Mouse (Mus musculus): Measurements from ENCODE around the gene Pank3. TPM values are rescaled to one million over a fixed set of nuclear protein-coding genes. Genes with fewer than 3 reads are reported as not detected.

Pank3 gene
- polyA plus RNA-seq, 1 experiment from 2014 or later: 22.2 TPM

GRCm38 (mm10) chr11:35755546-35755945, 13.7 kb upstream of the Pank3 start:
- no peak overlapping the region for H3K9ac ChIP-seq
- WGBS: 49% methylated on average over 6 of the region's 6 CpGs
- H3K4me1 ChIP-seq (replicated peaks): no peaks in the 10 kb centered on the region
- no peak overlapping the region for H3K27ac ChIP-seq (replicated peaks)
- H3K4me2 ChIP-seq: no peak overlapping the region
- ATAC-seq (ENCODE audit: low read depth): no peak
- H3K36me3 ChIP-seq: no peaks in the 10 kb centered on the region
- H3K27me3 ChIP-seq: no peaks in the 10 kb centered on the region
- no peaks in the 10 kb centered on the region for H3K9me3 ChIP-seq
- H3K4me3 ChIP-seq: no peak overlapping the region

DNA sequence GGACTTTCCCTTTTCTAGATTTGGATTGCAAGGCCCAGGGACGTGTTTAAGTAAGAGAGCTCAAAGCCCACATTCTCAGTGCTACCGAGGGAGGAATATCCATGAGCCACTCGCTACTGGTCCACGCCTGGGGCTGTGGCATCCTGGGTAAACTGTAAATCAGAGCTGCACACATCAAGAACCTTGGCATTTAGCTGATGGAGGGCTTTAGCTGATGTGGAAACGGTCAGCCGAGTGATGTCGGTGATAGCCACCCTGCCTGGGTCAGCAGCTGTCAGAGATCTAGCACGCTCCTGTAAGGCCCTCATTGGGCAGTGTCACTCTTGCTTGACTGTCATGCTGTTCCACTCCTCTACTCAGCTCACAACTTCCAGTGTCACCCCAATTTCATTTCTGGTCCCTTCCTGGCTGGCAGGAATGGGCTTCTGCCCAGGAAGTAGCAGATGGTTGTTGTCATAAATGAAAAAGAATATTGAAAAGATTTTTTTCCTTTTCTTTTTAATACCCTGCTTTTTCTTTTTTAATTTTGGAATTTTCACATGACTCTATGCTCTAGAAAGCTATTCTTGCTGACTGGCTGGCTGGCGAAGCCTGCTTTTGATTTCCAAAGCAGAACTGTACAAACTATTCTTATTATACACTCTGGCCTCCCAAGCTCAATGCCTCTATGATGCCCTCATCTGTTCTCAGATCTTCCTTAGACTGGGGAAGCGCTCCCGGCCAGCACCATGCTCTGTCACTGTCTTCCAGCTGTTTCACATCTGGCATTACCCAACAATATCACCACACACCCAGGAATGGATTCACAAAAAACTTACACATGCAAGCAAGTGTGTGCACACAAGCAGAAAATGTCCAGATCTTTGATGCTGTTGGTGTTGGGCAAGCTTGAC, 12.6 kb upstream of the Pank3 start:
- Histone ChIP-seq H3K4me1 (replicated peaks) (no peaks in the 10 kb centered on the region), H3K9ac (no peak overlapping the region), H3K36me3 (no peaks in the 10 kb centered on the region), H3K9me3 (no peaks in the 10 kb centered on the region), H3K27me3 (no peaks in the 10 kb centered on the region), H3K4me3 (no peak overlapping the region), H3K4me2 (no peak overlapping the region), H3K27ac (replicated peaks) (no peak overlapping the region)
- ATAC-seq (ENCODE audit: low read depth): no peak
- WGBS: 89% methylated on average over 11 of the region's 11 CpGs

GRCm38 (mm10) chr11:35760001-35760626, 9.2 kb upstream of the Pank3 start:
- Histone ChIP-seq H3K9me3 (no peaks in the 10 kb centered on the region), H3K27me3 (no peaks in the 10 kb centered on the region), H3K4me2 (no peak overlapping the region), H3K27ac (replicated peaks) (no peak overlapping the region), H3K36me3 (no peaks in the 10 kb centered on the region), H3K9ac (no peak overlapping the region), H3K4me3 (no peak overlapping the region), H3K4me1 (replicated peaks) (no peaks in the 10 kb centered on the region)
- ATAC-seq (ENCODE audit: low read depth): no peak
- WGBS: 90% methylated on average over 7 of the region's 7 CpGs

DNA sequence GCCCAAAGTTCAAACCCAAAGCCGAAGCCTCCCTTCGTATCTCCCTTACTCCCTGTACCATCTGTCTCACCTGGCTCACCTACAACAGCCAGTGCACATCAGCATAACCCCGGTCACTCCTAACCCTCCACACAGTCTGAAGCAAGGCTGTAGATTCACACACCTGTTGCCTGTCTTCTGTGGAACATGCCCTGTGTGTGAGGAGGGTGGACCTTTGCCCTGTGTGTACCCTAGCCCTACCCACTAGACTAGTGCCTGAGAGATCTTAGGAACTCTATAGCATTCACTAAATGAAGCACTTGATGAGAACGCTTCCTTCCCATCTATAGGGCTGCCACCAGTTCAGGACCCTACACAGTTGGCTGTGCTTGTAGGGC, 8.7 kb upstream of the Pank3 start:
- Histone ChIP-seq H3K27me3 (no peaks in the 10 kb centered on the region), H3K9ac (no peak overlapping the region), H3K4me2 (no peak overlapping the region), H3K27ac (replicated peaks) (no peak overlapping the region), H3K4me1 (replicated peaks) (no peaks in the 10 kb centered on the region), H3K4me3 (no peak overlapping the region), H3K36me3 (no peaks in the 10 kb centered on the region), H3K9me3 (no peaks in the 10 kb centered on the region)
- 94% methylated on average over 4 of the region's 4 CpGs for WGBS
- ATAC-seq (ENCODE audit: low read depth): no peak

- Histone ChIP-seq H3K9me3 (no peaks in the 10 kb centered on the region), H3K4me2 (no peak overlapping the region), H3K4me3 (no peak overlapping the region), H3K27me3 (no peaks in the 10 kb centered on the region), H3K9ac (no peak overlapping the region), H3K36me3 (no peaks in the 10 kb centered on the region), H3K27ac (replicated peaks) (no peak overlapping the region), H3K4me1 (replicated peaks) (peaks cover 16% of the 10 kb centered on the region)
- ATAC-seq (ENCODE audit: low read depth): no peak
- WGBS: 89% methylated on average over 5 of the region's 5 CpGs
These were observed 2.4 kb upstream of the Pank3 start for GRCm38 (mm10) chr11:35766845-35767244.

GRCm38 (mm10) chr11:35769746-35770437, 608 bp downstream of the Pank3 start:
- Histone ChIP-seq H3K27ac (replicated peaks) (peak overlapping the region; percentile 96), H3K9ac (peak overlapping the region; percentile 99), H3K4me1 (replicated peaks) (peaks cover 26% of the 10 kb centered on the region), H3K36me3 (no peaks in the 10 kb centered on the region), H3K9me3 (no peaks in the 10 kb centered on the region), H3K4me3 (peak overlapping the region; percentile 74), H3K4me2 (peak overlapping the region; percentile 76), H3K27me3 (no peaks in the 10 kb centered on the region)
- ATAC-seq (ENCODE audit: low read depth): peak; percentile 87
- WGBS: under 1% methylated on average over 40 of the region's 41 CpGs

GRCm38 (mm10) chr11:35770741-35771504, 1.6 kb downstream of the Pank3 start:
- 67% methylated on average over 9 of the region's 9 CpGs for WGBS
- Histone ChIP-seq H3K27ac (replicated peaks) (peak overlapping the region; percentile 96; the same call in 1 of the 2 replicates), H3K36me3 (peaks cover under 1% of the 10 kb centered on the region), H3K27me3 (no peaks in the 10 kb centered on the region), H3K4me3 (peak overlapping the region; percentile 74), H3K4me1 (replicated peaks) (peaks cover 26% of the 10 kb centered on the region), H3K9me3 (no peaks in the 10 kb centered on the region), H3K4me2 (peak overlapping the region; percentile 76), H3K9ac (peak overlapping the region; percentile 99)
- no peak for ATAC-seq (ENCODE audit: low read depth)

DNA sequence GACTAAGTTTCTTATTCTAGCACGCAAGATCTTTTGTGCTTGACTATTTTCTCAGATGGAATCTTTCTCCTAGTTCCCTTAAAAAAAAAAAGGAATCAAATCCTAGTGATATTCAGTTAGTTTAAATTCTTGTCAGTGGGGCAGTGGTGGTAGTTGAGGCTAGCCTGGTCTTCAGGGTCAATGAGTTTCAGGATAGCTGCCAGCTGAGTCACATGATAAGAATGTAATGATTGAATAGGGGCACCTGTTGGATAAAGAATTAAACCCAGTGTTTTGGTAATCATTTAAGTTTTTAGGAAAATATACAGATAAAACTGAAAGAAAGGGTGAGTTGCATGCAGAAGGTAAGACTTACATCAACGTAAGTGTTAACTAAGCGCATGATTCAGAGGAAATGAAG, 6.3 kb downstream of the Pank3 start:
- no peak overlapping the region for H3K4me3 ChIP-seq

GRCm38 (mm10) chr11:35776452-35776851, 7.2 kb downstream of the Pank3 start:
- Histone ChIP-seq H3K9ac (no peak overlapping the region), H3K27ac (replicated peaks) (no peak overlapping the region), H3K36me3 (peaks cover 35% of the 10 kb centered on the region), H3K9me3 (no peaks in the 10 kb centered on the region), H3K4me2 (no peak overlapping the region), H3K4me1 (replicated peaks) (peaks cover 14% of the 10 kb centered on the region), H3K27me3 (no peaks in the 10 kb centered on the region), H3K4me3 (no peak overlapping the region)
- 93% methylated on average over 3 of the region's 3 CpGs for WGBS
- ATAC-seq (ENCODE audit: low read depth): no peak

More for the DNA sequence above, 6.3 kb downstream of the Pank3 start:
- H3K9me3 ChIP-seq: no peaks in the 10 kb centered on the region
- ATAC-seq (ENCODE audit: low read depth): no peak
- no peaks in the 10 kb centered on the region for H3K27me3 ChIP-seq
- H3K9ac ChIP-seq: no peak overlapping the region
- H3K36me3 ChIP-seq: peaks cover 33% of the 10 kb centered on the region
- H3K27ac ChIP-seq (replicated peaks): no peak overlapping the region
- peaks cover 22% of the 10 kb centered on the region for H3K4me1 ChIP-seq (replicated peaks)
- no peak overlapping the region for H3K4me2 ChIP-seq
- WGBS: 98% methylated on average over 3 of the region's 3 CpGs

DNA sequence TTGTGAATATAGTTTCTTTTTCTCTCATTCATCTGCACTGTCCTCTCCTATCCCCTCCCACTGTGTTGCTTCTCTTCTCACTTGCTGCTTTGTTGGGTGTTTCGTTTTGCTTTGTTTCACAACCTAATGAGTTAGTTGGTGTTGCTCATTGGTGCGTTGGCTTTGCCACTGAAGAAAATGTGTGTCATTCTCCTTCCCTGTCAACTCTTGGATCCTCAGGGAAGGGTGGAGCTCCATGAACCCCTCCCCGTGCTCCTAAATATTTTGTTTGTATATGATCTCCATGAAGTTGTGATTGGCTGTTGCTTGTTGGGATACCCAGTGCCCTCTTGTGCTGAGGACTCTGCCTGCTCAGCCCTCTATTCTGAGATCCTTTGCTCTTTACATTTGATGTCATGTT, 11.1 kb downstream of the Pank3 start:
- Histone ChIP-seq H3K4me3 (no peak overlapping the region), H3K9me3 (no peaks in the 10 kb centered on the region), H3K4me1 (replicated peaks) (no peaks in the 10 kb centered on the region), H3K4me2 (no peak overlapping the region), H3K27ac (replicated peaks) (no peak overlapping the region), H3K36me3 (peaks cover 74% of the 10 kb centered on the region), H3K9ac (no peak overlapping the region), H3K27me3 (no peaks in the 10 kb centered on the region)
- ATAC-seq (ENCODE audit: low read depth): no peak
- 93% methylated on average over 3 of the region's 3 CpGs for WGBS

DNA sequence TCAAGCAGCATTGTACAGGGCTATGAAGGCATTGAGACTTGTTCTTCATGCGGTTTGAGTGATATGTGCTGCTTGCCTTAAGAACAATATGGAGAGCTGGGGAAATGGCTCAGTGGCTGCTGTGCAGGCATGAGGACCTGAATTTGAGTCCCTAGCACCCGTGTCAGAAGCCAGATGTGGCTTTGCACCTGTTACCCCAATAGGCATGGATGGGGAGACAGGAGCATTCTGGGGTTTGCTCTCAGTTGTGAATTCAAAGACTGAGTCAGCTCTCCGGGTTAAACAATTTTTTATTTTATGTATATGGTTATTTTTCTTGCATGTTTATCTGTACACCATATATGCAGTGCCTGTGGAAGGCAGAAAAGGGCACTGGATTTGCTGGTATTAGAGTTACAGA, 13.2 kb downstream of the Pank3 start:
- Histone ChIP-seq H3K36me3 (peaks cover 73% of the 10 kb centered on the region), H3K9me3 (no peaks in the 10 kb centered on the region), H3K9ac (no peak overlapping the region), H3K4me2 (no peak overlapping the region), H3K4me1 (replicated peaks) (no peaks in the 10 kb centered on the region), H3K4me3 (no peak overlapping the region), H3K27ac (replicated peaks) (no peak overlapping the region), H3K27me3 (no peaks in the 10 kb centered on the region)
- 94% methylated on average over 3 of the region's 3 CpGs for WGBS
- ATAC-seq (ENCODE audit: low read depth): no peak
